Mouse (Mus musculus) midbrain, embryonic 14.5 days (tissue): Measurements from ENCODE around the gene Sgcb. TPM values are rescaled to one million over a fixed set of nuclear protein-coding genes. Genes with fewer than 3 reads are reported as not detected.

Source experiments
- ATAC-seq: fragments of 200-750 bp; cut with Nextera tagmentation; 2 replicates; pipeline ENCODE4 v1.8.0; 2017; ENCODE audit warnings: moderate number of reproducible peaks, moderate library complexity; ENCODE audit not compliant: low FRiP score, low TSS enrichment
- DNase-seq: peaks from one replicate; pipeline ENCODE4 v3.0.0-alpha.2; 2015
- H3K27ac ChIP-seq: fragments of 300-500 bp; sonication (generic); replicated peaks from 2 replicates; pipeline ENCODE4 v1.5.1; 2014; ENCODE audit warnings: mild to moderate bottlenecking, low read depth, low read length, moderate library complexity
- H3K27me3 ChIP-seq: fragments of 300-500 bp; sonication (generic); 2 replicates; pipeline ENCODE4 v1.6.1; 2014; ENCODE audit warnings: low read length, control low read depth, mixed read lengths; ENCODE audit not compliant: control insufficient read depth, insufficient read depth
- H3K36me3 ChIP-seq: fragments of 300-500 bp; sonication (generic); 2 replicates; pipeline ENCODE4 v1.6.1; 2014; ENCODE audit warnings: low read length, control low read depth; ENCODE audit not compliant: control insufficient read depth, insufficient read depth
- H3K4me1 ChIP-seq: fragments of 300-500 bp; sonication (generic); 2 replicates; pipeline ENCODE4 v1.6.1; 2014; ENCODE audit warnings: mild to moderate bottlenecking, antibody characterized with exemption, low read length, control low read depth; ENCODE audit not compliant: control insufficient read depth, insufficient read depth
- H3K4me2 ChIP-seq: fragments of 300-500 bp; sonication (generic); 2 replicates; pipeline ENCODE4 v1.6.1; 2014; ENCODE audit warnings: mild to moderate bottlenecking, low read length, moderate library complexity
- H3K4me3 ChIP-seq: fragments of 300-500 bp; sonication (generic); replicated peaks from 2 replicates; pipeline ENCODE4 v1.5.1; 2014; ENCODE audit warnings: low read depth, low read length
- H3K9ac ChIP-seq: fragments of 300-500 bp; sonication (generic); replicated peaks from 2 replicates; pipeline ENCODE4 v1.6.1; 2014; ENCODE audit warnings: mild to moderate bottlenecking, low read length, moderate library complexity
- H3K9me3 ChIP-seq: fragments of 300-500 bp; sonication (generic); 2 replicates; pipeline ENCODE4 v1.6.1; 2016; ENCODE audit warnings: low read length, control low read depth, mixed read lengths; ENCODE audit not compliant: control insufficient read depth
- WGBS: fragments of 180-500 bp; shearing (Covaris S2); extraction: QIAGEN DNeasy Blood & Tissue Kit; methylation state at CpG from one replicate; pipeline ENCODE4 v1.1.7; 2014; 5-methylcytosine and 5-hydroxymethylcytosine counted together
- polyA plus RNA-seq: library from polyadenylated mRNA; unstranded; fragments of >200 nt; fragmentation: Nextera tagmentation; extraction: Ambion mirVana; gene quantifications from 2 replicates; pipeline ENCODE4 v1.2.1, GENCODE M21; 2014

Gene Sgcb
- polyA plus RNA-seq, 1 experiment from 2014 or later = 32.2 TPM

GRCm38 (mm10) chr5:73650365-73650964, 2.9 kb upstream of the Sgcb start:
- H3K4me3 ChIP-seq = peak overlapping the region; percentile 40
- H3K9me3 ChIP-seq = no peaks in the 10 kb centered on the region
- under 1% methylated on average over 15 of the region's 15 CpGs for WGBS
- 0 out of 2 replicates have a peak overlapping the region, but pooled peaks have one; percentile 16 for H3K9ac ChIP-seq
- DNase-seq = peak; percentile 45
- peaks cover 57% of the 10 kb centered on the region for H3K27me3 ChIP-seq
- peaks cover 25% of the 10 kb centered on the region for H3K4me1 ChIP-seq
- H3K36me3 ChIP-seq = no peaks in the 10 kb centered on the region
- no peak for ATAC-seq
- H3K27ac ChIP-seq = no peak overlapping the region
- peak overlapping the region; percentile 70 for H3K4me2 ChIP-seq

GRCm38 (mm10) chr5:73642091-73642490, 5.5 kb downstream of the Sgcb start:
- Histone ChIP-seq H3K9me3 (no peaks in the 10 kb centered on the region), H3K4me2 (no peak overlapping the region), H3K27me3 (no peaks in the 10 kb centered on the region), H3K4me3 (no peak overlapping the region), H3K9ac (no peak overlapping the region), H3K36me3 (peaks cover 19% of the 10 kb centered on the region; the same call in 1 of the 2 replicates), H3K27ac (no peak overlapping the region), H3K4me1 (peaks cover 8% of the 10 kb centered on the region; the same call in 1 of the 2 replicates)
- DNase-seq (peak; percentile 61), ATAC-seq (no peak)
- WGBS = 79% methylated on average over 4 of the region's 4 CpGs

DNA sequence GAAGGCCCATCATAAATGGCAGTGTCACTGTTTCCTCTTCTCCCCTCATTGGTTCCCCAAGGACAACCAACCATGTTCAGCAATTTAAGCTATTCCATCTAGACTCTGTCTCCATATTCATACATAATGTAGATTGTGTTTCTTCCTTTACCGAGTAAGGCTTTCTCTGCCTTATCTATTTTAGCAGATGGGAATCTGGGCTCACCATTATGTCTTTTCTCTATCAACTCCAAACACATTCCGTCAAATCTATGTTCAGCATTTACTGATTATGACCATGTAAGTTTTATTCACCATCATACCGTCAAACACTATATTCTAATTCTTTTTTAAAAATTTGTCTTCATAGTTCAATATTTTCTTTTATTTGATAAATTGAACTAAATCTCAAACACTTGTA, 6.5 kb downstream of the Sgcb start:
- H3K27ac ChIP-seq = no peak overlapping the region
- no peak for ATAC-seq
- no peak overlapping the region for H3K9ac ChIP-seq
- H3K27me3 ChIP-seq = no peaks in the 10 kb centered on the region
- H3K9me3 ChIP-seq = no peaks in the 10 kb centered on the region
- DNase-seq = no peak
- no peaks in the 10 kb centered on the region for H3K4me1 ChIP-seq
- 86% methylated on average over 3 of the region's 3 CpGs for WGBS
- H3K4me2 ChIP-seq = no peak overlapping the region
- H3K4me3 ChIP-seq = no peak overlapping the region
- H3K36me3 ChIP-seq = peaks cover 19% of the 10 kb centered on the region; the same call in 1 of the 2 replicates

DNA sequence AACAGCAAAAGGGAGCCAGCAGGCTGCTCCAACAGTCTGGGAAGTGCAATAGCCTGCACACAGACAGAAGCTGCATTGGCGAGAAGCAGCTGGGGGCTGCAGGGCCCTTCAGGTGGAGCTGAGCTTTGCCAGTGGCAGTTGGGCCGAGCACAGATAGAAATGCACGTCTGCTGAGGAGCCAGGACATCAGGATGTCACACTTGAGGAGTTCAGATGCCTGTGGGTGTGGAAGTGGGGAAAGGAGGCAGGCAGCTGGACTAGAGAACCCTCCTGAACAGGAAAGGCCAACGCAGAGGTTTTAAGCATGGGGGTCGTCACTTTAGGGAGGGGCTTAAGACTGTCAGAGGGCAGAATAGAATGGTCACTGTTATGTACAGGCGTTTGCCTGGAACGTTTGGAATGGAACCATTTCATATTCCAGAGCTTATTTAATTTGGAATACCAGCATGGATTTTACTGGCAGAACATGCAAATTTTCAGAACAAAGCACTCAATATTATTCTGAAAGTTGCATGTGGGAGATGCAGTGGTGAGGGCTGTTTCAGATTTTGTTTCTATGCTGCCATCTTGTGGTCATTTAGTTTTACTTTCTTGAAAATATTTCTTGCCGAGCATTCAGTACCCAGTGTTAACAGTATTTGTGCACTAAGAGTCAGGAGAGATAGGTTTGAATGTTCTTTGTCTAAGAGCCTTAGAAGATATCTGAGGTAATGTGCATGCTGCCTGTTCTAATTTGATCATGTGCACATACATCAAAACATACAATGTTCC, 10.1 kb downstream of the Sgcb start:
- peak overlapping the region; percentile 49; the same call in 1 of the 2 replicates for H3K27ac ChIP-seq
- WGBS = 41% methylated on average over 8 of the region's 8 CpGs
- no peak overlapping the region for H3K4me3 ChIP-seq
- H3K36me3 ChIP-seq = peaks cover 32% of the 10 kb centered on the region
- no peak overlapping the region; the same call in 1 of the 2 replicates for H3K9ac ChIP-seq
- DNase-seq (peak; percentile 90), ATAC-seq (peak; percentile 43; the same call in 1 of the 2 replicates)
- no peaks in the 10 kb centered on the region for H3K4me1 ChIP-seq
- no peaks in the 10 kb centered on the region for H3K27me3 ChIP-seq
- H3K4me2 ChIP-seq = no peak overlapping the region
- peaks cover 5% of the 10 kb centered on the region; the same call in 1 of the 2 replicates for H3K9me3 ChIP-seq

DNA sequence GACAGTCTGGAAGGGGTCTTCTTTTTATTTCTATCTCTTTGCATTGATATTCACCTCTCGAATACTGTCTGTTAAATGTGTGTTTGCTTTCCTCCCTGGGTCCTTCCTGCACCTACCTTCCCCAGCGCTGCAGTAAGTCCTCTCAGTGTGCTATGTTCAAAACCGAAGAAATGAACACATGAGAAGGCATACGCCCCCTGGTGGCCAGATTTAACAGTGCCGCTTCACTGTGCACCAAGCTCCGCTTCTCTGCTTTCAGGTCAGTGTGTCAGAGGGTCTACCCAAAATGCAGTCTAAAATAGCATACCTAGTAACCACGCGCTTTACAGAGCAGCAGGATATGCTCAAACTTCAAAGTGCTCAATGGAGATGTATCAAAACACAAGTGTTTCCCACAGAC, 14.4 kb downstream of the Sgcb start:
- peaks cover 5% of the 10 kb centered on the region; the same call in 1 of the 2 replicates for H3K9me3 ChIP-seq
- no peak overlapping the region for H3K4me3 ChIP-seq
- H3K27ac ChIP-seq = no peak overlapping the region
- H3K36me3 ChIP-seq = peaks cover 20% of the 10 kb centered on the region
- H3K4me1 ChIP-seq = no peaks in the 10 kb centered on the region
- no peaks in the 10 kb centered on the region for H3K27me3 ChIP-seq
- H3K9ac ChIP-seq = no peak overlapping the region
- no peak overlapping the region for H3K4me2 ChIP-seq
- DNase-seq (peak; percentile 87), ATAC-seq (no peak; the same call in 1 of the 2 replicates)
- WGBS = 57% methylated on average over 8 of the region's 8 CpGs

- no peak for ATAC-seq
- WGBS = 73% methylated on average over 8 of the region's 8 CpGs
- no peak for DNase-seq
- Histone ChIP-seq H3K36me3 (peaks cover 20% of the 10 kb centered on the region), H3K4me2 (no peak within 1 kb of the TSS), H3K27me3 (no peaks in the 10 kb centered on the region), H3K27ac (no peak within 1 kb of the TSS), H3K9ac (no peak within 1 kb of the TSS), H3K4me1 (no peaks in the 10 kb centered on the region), H3K9me3 (peaks cover 5% of the 10 kb centered on the region; the same call in 1 of the 2 replicates), H3K4me3 (no peak within 1 kb of the TSS)
Observed at GRCm38 (mm10) chr5:73632291-73632690, 15.3 kb downstream of the Sgcb start, which contains the start of gene Lrrc66. Gene Lrrc66 (minus strand): TSS chr5:73632526.

DNA sequence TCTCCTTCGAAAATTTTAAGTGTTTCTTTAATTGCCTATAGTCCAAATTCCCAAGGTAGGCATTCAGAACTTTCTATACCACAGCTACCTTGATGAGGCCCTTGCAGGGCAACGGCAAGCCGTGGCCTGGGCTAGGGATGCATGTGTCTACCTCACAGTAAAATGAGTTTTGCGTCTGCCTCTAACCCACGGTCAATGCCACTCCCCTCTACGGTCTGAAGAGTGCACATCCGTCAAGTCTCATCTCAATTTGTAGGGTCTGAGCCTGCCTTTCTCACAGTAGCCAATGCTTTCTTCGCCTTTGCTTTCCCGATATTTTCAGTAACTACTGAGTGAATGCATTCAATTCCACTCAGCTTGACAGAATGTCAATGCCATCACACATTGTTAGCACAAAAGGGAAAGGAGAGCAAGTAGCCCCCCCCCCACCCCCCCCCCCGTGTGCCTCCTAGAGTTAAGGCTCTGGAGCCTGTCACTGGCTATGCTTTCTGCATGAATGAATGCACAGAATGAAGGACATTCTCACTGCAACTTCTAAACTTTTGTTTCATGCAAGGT, 16.5 kb downstream of the Sgcb start:
- H3K9me3 ChIP-seq = peaks cover 5% of the 10 kb centered on the region; the same call in 1 of the 2 replicates
- H3K9ac ChIP-seq = no peak overlapping the region
- H3K4me2 ChIP-seq = no peak overlapping the region
- peaks cover 20% of the 10 kb centered on the region for H3K36me3 ChIP-seq
- H3K4me3 ChIP-seq = no peak overlapping the region
- ATAC-seq (no peak), DNase-seq (no peak)
- H3K27ac ChIP-seq = no peak overlapping the region
- 27% methylated on average over 10 of the region's 10 CpGs for WGBS
- no peaks in the 10 kb centered on the region for H3K4me1 ChIP-seq
- H3K27me3 ChIP-seq = no peaks in the 10 kb centered on the region

DNA sequence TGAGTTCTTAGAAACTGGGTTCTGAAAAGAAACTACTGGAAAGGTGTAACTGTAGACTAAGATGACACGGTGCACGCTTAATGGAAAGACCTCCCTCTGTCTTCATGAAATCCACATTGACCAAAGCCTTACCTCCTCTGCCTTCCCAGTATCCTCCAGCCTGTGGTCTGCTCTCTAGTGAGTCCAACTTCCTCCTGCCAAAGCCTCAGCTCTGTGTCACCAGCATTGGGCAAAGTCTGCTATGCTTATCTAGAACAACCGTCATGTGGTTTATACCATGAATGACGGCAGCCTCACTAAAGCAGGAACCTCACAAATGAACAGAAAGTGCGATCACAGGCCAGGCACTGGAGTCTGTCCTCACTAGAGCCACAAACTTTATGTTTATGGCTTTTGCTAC, 17.4 kb downstream of the Sgcb start:
- no peak for DNase-seq
- 88% methylated on average over 5 of the region's 5 CpGs for WGBS
- no peak overlapping the region for H3K27ac ChIP-seq
- peaks cover 5% of the 10 kb centered on the region; the same call in 1 of the 2 replicates for H3K9me3 ChIP-seq
- H3K36me3 ChIP-seq = peaks cover 13% of the 10 kb centered on the region
- H3K4me3 ChIP-seq = no peak overlapping the region
- H3K27me3 ChIP-seq = no peaks in the 10 kb centered on the region
- H3K4me2 ChIP-seq = no peak overlapping the region
- H3K4me1 ChIP-seq = no peaks in the 10 kb centered on the region
- no peak overlapping the region for H3K9ac ChIP-seq
- no peak for ATAC-seq
